Mouse (Mus musculus) hindbrain, embryonic 11.5 days (tissue): ENCODE data around the gene Pigu. TPM values are rescaled to one million over a fixed set of nuclear protein-coding genes. Genes with fewer than 3 reads are reported as not detected.

ENCODE experiments used
- ATAC-seq: fragments of 200-750 bp; cut with Nextera tagmentation; 2 replicates; pipeline ENCODE4 v1.8.0; 2017; ENCODE audit warnings: mild to moderate bottlenecking, moderate TSS enrichment, moderate library complexity; ENCODE audit not compliant: low FRiP score
- DNase-seq: peaks from one replicate; pipeline ENCODE4 v3.0.0-alpha.2; 2015; ENCODE audit warnings: low spot score
- H3K27ac ChIP-seq: fragments of 300-500 bp; sonication (generic); 2 replicates; pipeline ENCODE4 v1.5.1; 2014; ENCODE audit warnings: mild to moderate bottlenecking, low read depth, low read length
- H3K27me3 ChIP-seq: fragments of 300-500 bp; sonication (generic); 2 replicates; pipeline ENCODE4 v1.6.1; 2014; ENCODE audit warnings: mild to moderate bottlenecking, low read length, moderate library complexity, mixed read lengths; ENCODE audit not compliant: control insufficient read depth, insufficient read depth
- H3K36me3 ChIP-seq: fragments of 300-500 bp; sonication (generic); 2 replicates; pipeline ENCODE4 v1.6.1; 2014; ENCODE audit warnings: mild to moderate bottlenecking, low read length, moderate library complexity, mixed read lengths; ENCODE audit not compliant: control insufficient read depth, insufficient read depth
- H3K4me1 ChIP-seq: fragments of 300-500 bp; sonication (generic); replicated peaks from 2 replicates; pipeline ENCODE4 v1.6.1; 2014; ENCODE audit warnings: low read length, mixed read lengths; ENCODE audit not compliant: control insufficient read depth, insufficient read depth
- H3K4me2 ChIP-seq: fragments of 300-500 bp; sonication (generic); replicated peaks from 2 replicates; pipeline ENCODE4 v1.6.1; 2014; ENCODE audit warnings: mild to moderate bottlenecking, low read depth, low read length
- H3K4me3 ChIP-seq: fragments of 300-500 bp; sonication (generic); 2 replicates; pipeline ENCODE4 v1.5.1; 2014; ENCODE audit warnings: low read depth, low read length
- H3K9ac ChIP-seq: fragments of 300-500 bp; sonication (generic); 2 replicates; pipeline ENCODE4 v1.6.1; 2014; ENCODE audit warnings: low read depth, low read length
- H3K9me3 ChIP-seq: fragments of 300-500 bp; sonication (generic); 2 replicates; pipeline ENCODE4 v1.6.1; 2016; ENCODE audit warnings: low read length; ENCODE audit not compliant: control insufficient read depth
- WGBS: fragments of 180-500 bp; shearing (Covaris S2); extraction: QIAGEN DNeasy Blood & Tissue Kit; methylation state at CpG from one replicate; pipeline ENCODE4 v1.1.7; 2014; 5-methylcytosine and 5-hydroxymethylcytosine counted together
- polyA plus RNA-seq: library from polyadenylated mRNA; unstranded; fragments of >200 nt; fragmentation: Nextera tagmentation; extraction: Ambion mirVana; gene quantifications from 2 replicates; pipeline ENCODE4 v1.2.1, GENCODE M21; 2014

Pigu gene
- polyA plus RNA-seq, 1 experiment from 2014 or later = 56.8 TPM

DNA sequence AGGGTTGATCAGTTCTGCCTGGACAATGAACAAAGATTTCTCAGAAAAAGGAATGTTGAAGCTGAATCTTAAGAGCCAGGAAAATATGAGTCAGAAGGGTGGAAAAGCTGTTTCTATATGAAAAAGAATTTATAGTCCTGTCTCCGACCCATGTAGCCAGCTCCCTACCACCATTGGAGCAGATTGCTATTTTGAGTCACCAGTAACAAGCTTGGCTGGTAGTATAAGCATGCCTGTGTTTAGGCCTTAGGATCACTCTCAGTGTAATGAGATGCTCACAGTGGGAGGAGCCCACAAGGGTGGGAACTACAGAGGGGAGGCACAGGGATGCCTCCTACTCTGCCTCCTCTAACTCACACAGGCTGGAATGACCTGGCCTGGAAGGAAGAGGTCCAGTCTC lies 109.0 kb downstream of the Pigu start:
- peaks cover 23% of the 10 kb centered on the region for H3K36me3 ChIP-seq

DNA sequence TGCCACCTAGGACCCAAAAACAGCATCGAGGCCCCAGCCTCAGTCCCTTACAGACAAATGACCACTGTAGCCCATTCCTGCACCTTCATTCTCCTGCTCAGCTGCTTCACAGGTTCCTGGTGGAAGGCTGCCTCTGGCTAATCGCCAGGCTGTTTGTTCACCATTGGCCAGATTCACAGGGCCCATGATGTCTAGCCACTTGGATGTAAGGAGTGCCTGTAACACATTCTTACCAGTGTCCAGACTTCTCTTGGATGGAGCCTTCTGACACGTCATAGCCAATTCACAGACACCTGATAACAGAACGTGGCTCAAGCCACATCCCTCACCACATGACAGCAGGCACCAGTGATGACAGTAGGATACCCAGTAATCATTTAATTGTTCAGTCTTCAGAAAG lies 111.0 kb downstream of the Pigu start:
- 96% methylated on average over 4 of the region's 4 CpGs for WGBS
- Histone ChIP-seq H3K9me3 (no peaks in the 10 kb centered on the region), H3K4me2 (no peak overlapping the region), H3K4me1 (no peaks in the 10 kb centered on the region), H3K4me3 (no peak overlapping the region), H3K27ac (no peak overlapping the region), H3K9ac (no peak overlapping the region), H3K27me3 (no peaks in the 10 kb centered on the region), H3K36me3 (peaks cover 25% of the 10 kb centered on the region)
- no peak for ATAC-seq
- DNase-seq = no peak

More for the DNA sequence above, 109.0 kb downstream of the Pigu start:
- Histone ChIP-seq H3K9me3 (no peaks in the 10 kb centered on the region), H3K9ac (no peak overlapping the region), H3K27ac (no peak overlapping the region), H3K4me3 (no peak overlapping the region), H3K27me3 (no peaks in the 10 kb centered on the region), H3K4me1 (no peaks in the 10 kb centered on the region), H3K4me2 (no peak overlapping the region)
- no peak for DNase-seq
- ATAC-seq = no peak
- 96% methylated on average over 1 of the region's 1 CpGs for WGBS

DNA sequence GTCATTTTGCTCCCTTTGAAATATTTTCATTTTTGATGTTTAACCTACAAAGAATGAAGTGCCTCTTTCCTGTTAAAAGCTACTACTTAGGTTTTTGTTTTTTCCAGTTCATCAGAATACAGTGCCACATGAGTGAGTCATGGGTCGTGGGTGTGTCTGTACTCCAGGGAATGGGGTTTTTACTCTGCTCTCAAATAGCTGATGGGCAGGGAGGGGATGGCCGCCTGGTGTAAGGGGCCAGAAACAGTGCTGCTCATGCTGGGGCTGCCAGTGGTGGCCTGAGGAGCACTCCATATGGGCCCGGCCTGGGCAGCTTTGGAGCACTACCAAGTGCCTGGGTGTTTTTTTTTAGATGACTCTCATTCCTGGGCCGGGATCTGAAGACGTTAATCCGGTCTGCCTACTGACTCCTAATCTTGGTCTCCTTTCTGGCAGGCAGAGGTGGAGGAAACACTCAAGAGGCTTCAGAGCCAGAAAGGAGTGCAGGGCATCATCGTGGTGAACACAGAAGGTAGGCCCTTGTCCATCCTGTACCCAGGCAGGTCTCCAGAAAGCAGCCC lies 114.9 kb downstream of the Pigu start:
- Histone ChIP-seq H3K9me3 (no peaks in the 10 kb centered on the region), H3K36me3 (peaks cover 21% of the 10 kb centered on the region), H3K4me1 (peaks cover 2% of the 10 kb centered on the region; the same call in 1 of the 2 replicates), H3K4me2 (no peak overlapping the region), H3K27me3 (no peaks in the 10 kb centered on the region), H3K27ac (no peak overlapping the region), H3K4me3 (no peak overlapping the region), H3K9ac (no peak overlapping the region)
- ATAC-seq = no peak
- DNase-seq = no peak
- WGBS = 87% methylated on average over 7 of the region's 7 CpGs

DNA sequence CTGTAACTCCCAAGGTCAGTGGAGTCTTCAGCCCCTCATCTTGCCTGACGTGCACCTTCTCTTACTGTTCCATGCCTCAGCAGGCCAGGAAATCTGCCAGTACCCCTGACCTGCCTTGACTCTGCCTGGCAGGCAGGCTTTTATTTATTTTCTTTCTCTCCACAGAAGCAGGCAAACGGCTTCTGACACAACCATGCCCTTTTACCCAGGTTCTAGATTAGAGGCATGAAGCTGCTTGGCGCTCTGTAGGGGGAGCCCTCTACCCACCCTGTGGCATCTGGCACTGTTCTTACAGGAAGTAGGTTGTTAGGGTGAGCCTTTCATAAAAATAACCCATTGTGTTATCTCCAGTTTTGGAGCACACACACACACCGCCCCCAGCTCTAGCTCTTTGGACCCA lies 116.3 kb downstream of the Pigu start:
- H3K9me3 ChIP-seq = no peaks in the 10 kb centered on the region
- H3K4me1 ChIP-seq = peaks cover 2% of the 10 kb centered on the region; the same call in 1 of the 2 replicates
- H3K27me3 ChIP-seq = no peaks in the 10 kb centered on the region
- H3K4me3 ChIP-seq = no peak overlapping the region
- peaks cover 13% of the 10 kb centered on the region; the same call in 1 of the 2 replicates for H3K36me3 ChIP-seq
- no peak overlapping the region for H3K4me2 ChIP-seq
- ATAC-seq (no peak), DNase-seq (no peak)
- 78% methylated on average over 4 of the region's 4 CpGs for WGBS
- H3K27ac ChIP-seq = no peak overlapping the region
- H3K9ac ChIP-seq = no peak overlapping the region

DNA sequence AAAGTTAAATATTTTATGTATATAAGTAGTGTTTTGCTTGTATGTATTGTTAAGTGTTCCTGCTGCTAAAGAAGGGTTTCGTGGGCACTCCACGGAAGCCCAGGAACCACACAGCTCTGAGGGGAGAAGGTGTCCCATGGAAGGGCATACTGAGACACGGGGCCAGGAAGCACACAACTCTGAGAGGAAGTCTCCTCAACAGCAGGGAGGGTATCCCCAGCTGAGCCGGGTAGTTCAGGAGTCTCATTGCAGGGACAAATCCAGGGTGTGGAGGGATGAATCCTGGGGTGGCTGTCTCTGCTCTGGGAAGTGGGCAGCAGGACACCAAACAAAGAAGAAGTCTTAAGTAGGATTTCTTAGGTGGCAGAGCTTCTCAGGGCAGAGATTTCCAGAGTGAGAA lies 120.0 kb downstream of the Pigu start:
- Histone ChIP-seq H3K4me1 (peaks cover 2% of the 10 kb centered on the region; the same call in 1 of the 2 replicates), H3K9me3 (no peaks in the 10 kb centered on the region), H3K27me3 (no peaks in the 10 kb centered on the region), H3K9ac (peak overlapping the region; percentile 93), H3K27ac (no peak overlapping the region), H3K4me3 (peak overlapping the region; percentile 91), H3K36me3 (no peaks in the 10 kb centered on the region), H3K4me2 (peak overlapping the region; percentile 55)
- DNase-seq (peak; percentile 12), ATAC-seq (no peak)
- 24% methylated on average over 4 of the region's 4 CpGs for WGBS

DNA sequence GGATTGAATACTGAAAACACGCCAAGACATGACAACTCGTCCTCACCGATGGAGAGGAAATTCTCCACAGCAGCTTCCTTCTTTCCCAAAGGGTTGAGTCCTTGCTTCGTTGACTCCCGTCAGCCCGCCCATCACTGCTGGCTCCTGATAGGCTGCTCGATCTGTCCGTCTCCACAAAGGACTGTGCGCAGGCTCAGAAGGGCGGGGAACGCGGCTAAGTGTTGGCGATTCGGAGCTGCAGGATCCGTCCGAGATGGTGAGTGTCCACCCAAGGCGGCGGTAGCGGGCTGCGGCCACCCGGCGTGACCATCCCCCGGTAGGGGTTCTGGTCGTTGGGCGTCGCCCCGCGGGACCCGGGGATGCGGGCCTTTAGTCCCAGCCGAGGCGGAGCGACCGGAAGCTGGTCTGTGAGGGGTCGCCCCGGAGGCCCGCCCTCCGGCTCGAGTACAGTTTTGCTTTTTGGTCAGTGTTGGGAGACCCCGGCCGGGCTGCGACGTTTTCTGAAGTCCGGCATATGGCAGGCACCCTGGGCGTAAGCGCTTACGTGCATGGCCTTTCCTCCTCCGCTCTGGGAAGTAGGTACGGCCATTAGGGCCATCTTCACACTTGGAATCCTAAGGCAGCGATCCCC lies 120.8 kb downstream of the Pigu start, which contains the start of gene Dynlrb1:
Gene Dynlrb1, plus strand, starts transcription at position 172 of the 631 bp plus-strand sequence.
- ATAC-seq (peak; percentile 100), DNase-seq (peak; percentile 99)
- peak within 1 kb of the TSS; percentile 93 for H3K9ac ChIP-seq
- H3K4me2 ChIP-seq = peak within 1 kb of the TSS; percentile 55
- H3K36me3 ChIP-seq = no peaks in the 10 kb centered on the region
- no peaks in the 10 kb centered on the region for H3K27me3 ChIP-seq
- H3K27ac ChIP-seq = peak within 1 kb of the TSS; percentile 83
- under 1% methylated on average over 50 of the region's 50 CpGs for WGBS
- H3K9me3 ChIP-seq = no peaks in the 10 kb centered on the region
- H3K4me3 ChIP-seq = peak within 1 kb of the TSS; percentile 91
- H3K4me1 ChIP-seq = peaks cover 2% of the 10 kb centered on the region; the same call in 1 of the 2 replicates

DNA sequence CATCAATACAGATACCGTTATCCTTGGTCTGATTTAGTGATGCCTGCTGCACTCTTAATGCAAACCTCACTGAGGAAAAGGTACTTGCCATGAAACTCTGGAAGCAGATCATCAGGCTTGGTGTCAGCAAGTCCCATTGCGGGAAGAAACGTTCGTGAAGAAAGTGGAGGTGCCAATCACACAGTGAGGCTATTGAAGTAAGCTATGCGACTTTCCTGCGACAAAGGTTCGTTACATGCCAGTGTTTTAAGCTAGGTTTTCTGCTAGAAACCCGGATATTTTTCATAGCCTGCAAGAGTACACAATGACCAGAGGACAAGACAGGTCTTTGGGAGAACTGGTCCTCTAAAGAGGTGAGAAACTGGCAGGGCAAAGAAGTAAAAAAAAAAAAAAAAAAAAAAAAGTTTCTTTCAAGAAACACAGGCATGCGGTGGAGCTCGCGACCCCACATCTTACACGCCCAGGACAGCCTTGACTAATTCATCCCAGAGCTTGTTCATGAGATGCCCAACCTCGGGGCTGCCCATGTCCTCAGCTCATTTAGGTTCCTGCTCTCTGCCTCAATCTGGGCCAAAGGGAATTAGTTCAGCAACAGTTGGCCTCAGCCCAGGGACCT lies 121.4 kb downstream of the Pigu start:
- Histone ChIP-seq H3K4me2 (peak overlapping the region; percentile 52), H3K4me1 (peaks cover 2% of the 10 kb centered on the region; the same call in 1 of the 2 replicates), H3K4me3 (peak overlapping the region; percentile 91), H3K9me3 (no peaks in the 10 kb centered on the region), H3K36me3 (no peaks in the 10 kb centered on the region), H3K9ac (peak overlapping the region; percentile 66; the same call in 1 of the 2 replicates), H3K27me3 (no peaks in the 10 kb centered on the region), H3K27ac (peak overlapping the region; percentile 83)
- 7% methylated on average over 13 of the region's 13 CpGs for WGBS
- DNase-seq (peak; percentile 46), ATAC-seq (peak; percentile 91)
